Mouse (Mus musculus) megakaryocyte, embryonic 14.5 days (primary cell): ENCODE results near the gene Cdc42se1.

ENCODE experiments used
- FLI1 ChIP-seq: IDR thresholded peaks from 2 replicates; pipeline ENCODE4 v1.6.1; 2012; ENCODE audit warnings: low read length, inconsistent platforms, mixed read lengths
- GATA1 ChIP-seq: IDR thresholded peaks from 3 replicates; pipeline ENCODE4 v1.6.1; 2012; ENCODE audit warnings: mixed read lengths, low read length, inconsistent platforms, borderline replicate concordance

DNA sequence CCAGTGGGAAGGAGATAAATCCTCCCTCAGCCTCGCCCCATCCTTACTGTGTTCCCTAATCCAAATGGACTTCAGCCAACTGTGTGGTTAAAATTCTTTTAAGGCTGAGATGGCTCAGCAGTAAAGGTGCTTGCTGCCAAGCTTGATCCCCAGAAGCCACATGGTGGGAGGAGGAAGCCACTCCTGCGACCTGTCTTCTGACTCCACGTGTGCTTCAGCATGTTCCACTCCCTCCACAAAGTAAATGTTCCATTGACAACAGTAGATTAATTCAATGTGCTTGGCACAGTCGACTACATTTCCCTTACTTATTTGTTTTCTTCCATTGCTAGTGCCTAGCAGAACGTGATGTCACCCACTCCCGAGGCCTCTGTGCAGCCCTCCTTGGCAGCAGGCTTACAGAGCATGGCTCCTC lies 33.8 kb upstream of the Cdc42se1 start:
- TF ChIP-seq FLI1 (no peak), GATA1 (no peak)
